Mouse (Mus musculus) ES-CJ7 (cell line): ENCODE results near the gene Egfl7.
A peak's percentile ranks its signal among the peaks of the same experiment; 100 is the strongest.

Source experiments
- DNase-seq: peaks from one replicate; pipeline ENCODE4 v3.0.0; 2011; ENCODE audit warnings: low read depth, low spot score

Egfl7 gene

DNA sequence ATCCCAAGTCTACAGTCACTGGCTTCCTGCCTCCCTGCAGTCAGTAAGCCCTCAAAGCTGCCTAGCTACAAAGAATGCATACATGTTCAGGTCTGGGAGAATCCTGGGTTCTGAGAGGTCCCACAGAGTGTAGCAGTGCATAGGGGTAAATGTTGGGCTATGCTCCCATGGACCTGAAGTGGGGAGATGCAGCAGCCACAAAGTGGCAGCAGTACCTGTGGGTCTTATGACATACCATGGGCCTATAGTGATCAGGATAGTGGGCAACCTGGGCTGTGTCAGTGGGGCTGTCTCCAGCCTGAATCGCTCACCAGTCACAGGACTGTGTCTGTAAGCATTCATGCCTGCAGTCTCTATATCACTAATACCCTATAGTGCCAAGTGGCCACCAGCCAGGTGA lies at the start of gene Egfl7:
Gene Egfl7, plus strand, starts transcription at position 301 of the 400 bp plus-strand sequence.
- DNase-seq, result no peak

GRCm38 (mm10) chr2:26531829-26532228 lies 48.0 kb upstream of the Egfl7 start:
- no peak for DNase-seq

GRCm38 (mm10) chr2:26533249-26533648 lies 46.6 kb upstream of the Egfl7 start:
- DNase-seq, result no peak

- no peak for DNase-seq
Observed at GRCm38 (mm10) chr2:26534161-26534560, 45.7 kb upstream of the Egfl7 start.

GRCm38 (mm10) chr2:26534616-26535015 lies 45.2 kb upstream of the Egfl7 start:
- DNase-seq, result no peak

- DNase-seq, result no peak
Observed at GRCm38 (mm10) chr2:26535517-26536045, 44.2 kb upstream of the Egfl7 start.

- no peak for DNase-seq
Observed at GRCm38 (mm10) chr2:26539516-26539915, 40.3 kb upstream of the Egfl7 start.

- no peak for DNase-seq
Observed at GRCm38 (mm10) chr2:26540721-26541120, 39.1 kb upstream of the Egfl7 start.

- DNase-seq, result peak; percentile 30
Observed at GRCm38 (mm10) chr2:26541258-26541910, 38.4 kb upstream of the Egfl7 start.

DNA sequence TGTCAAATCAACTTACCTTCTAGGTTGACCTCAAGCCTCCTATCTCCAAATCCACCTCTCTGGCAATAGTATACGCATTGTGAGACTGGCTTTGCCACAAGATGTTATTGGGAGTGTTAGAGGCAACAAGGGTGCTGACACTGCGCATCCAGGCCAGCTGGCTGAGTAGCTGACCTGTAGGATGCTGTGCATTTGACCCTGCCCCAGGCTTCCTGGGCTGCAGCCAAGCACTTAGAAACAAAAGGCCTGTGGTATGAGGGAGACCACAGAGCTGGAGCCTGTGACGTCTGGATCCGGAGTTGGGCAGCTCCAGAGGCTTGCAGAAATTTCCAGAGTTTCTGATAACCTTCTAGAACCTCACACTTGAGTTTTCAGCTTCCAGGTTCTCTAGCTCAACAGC lies 36.7 kb upstream of the Egfl7 start:
- DNase-seq, result no peak

DNA sequence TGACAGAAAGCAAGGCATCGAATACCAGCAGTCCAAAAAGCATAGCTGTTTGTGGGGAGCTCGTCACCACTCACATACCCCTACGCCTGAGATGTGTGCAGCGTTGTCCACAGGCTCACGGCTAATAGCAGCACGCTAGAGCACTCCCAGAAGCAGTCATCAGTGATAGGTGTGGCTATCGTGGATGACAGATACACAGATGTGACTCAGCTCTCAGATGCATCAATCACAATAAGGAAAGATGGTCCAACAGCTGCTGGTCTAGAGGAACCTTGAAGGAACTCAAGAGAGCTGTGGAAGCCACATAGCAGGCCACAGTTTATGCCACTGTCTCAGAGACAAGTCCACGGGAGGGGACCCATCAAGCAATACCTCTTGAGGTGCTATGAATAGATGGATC lies 36.0 kb upstream of the Egfl7 start:
- no peak for DNase-seq

DNA sequence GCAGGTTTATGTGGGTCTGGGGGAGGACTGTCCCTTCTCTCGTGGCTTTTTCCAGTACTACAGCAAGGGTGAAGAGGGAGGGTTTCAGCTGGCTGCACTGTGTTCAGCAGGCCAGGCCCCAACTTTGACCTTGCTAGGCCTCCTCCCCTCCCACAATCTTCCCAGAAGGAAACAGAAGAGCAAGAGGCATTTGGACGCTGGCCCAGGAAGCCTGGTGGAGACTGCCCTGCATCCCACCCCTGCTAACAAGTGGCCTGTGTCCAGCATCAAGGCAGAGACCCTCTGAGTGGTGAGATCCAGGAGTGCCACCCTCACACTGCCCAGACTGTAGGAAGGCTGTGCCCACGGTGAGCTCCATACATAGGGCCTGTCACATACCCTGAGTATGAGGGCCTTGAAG lies 35.5 kb upstream of the Egfl7 start:
- no peak for DNase-seq

GRCm38 (mm10) chr2:26547481-26547880 lies 32.3 kb upstream of the Egfl7 start:
- no peak for DNase-seq

DNA sequence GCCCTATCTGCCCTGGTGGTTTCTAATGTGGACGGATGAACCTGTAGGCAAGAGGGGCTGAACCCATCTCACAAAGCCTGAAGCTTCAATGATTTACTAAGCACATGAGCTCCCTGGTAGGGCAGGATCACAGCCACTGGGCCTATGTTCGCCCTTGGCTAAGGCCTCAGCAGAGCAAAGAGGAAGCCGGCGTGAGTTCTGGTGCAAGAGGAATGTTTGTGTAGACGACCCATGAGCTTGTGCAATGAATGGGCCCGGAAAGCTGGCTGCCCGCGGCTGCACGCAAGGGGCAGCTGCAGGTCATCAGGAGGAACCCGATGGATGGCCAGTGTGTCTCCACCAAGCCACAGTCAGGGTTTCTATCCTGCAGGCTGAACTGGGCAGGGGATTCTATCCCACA lies 30.0 kb upstream of the Egfl7 start:
- no peak for DNase-seq

DNA sequence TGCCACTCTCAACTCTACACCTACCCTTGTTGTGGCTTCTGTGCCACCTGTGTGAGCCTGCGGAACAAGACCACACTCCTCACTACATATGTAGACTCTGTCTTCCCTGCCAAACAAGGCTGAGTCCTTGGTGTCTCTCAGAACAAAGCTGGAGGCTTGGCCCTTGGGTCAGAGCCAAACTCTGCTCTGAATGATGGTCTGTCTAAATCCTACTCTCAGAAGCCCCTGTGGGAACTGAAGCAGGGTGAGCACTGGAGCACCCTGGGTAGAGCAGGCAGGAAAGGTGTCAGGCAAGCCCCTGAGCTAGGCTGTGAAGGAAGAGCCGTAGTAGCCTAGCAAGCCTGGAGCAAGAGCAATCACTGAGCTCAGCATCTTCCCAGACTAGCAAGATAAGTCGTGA lies 29.6 kb upstream of the Egfl7 start:
- DNase-seq, result no peak

- DNase-seq, result no peak
Observed at GRCm38 (mm10) chr2:26550777-26551176, 29.0 kb upstream of the Egfl7 start.

- DNase-seq, result no peak
Observed at GRCm38 (mm10) chr2:26551446-26551845, 28.4 kb upstream of the Egfl7 start.

- no peak for DNase-seq
Observed at GRCm38 (mm10) chr2:26552066-26552465, 27.7 kb upstream of the Egfl7 start.

DNA sequence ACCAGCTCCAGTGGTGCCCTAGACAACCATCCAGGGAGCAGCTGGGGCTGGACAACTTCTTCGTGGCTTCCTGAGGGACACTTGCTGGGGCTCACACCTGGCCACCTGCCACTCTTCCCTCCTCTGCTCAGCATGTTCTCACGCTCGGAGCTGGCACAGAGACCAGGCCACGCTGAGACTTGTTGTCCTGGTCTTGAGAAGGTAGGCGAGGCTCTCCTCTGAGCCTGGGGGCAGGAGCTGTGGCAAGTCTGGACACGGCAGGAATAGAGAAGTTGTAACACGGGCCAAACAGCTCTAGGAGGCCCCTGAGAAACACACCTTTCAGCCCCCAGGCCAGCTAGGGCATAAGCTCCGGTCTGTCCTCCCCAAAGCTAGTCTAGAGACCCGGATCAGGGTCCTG lies 25.9 kb upstream of the Egfl7 start:
- DNase-seq, result no peak

- no peak for DNase-seq
Observed at GRCm38 (mm10) chr2:26555076-26555475, 24.7 kb upstream of the Egfl7 start.

GRCm38 (mm10) chr2:26556535-26556993 lies 23.2 kb upstream of the Egfl7 start:
- DNase-seq, result no peak

GRCm38 (mm10) chr2:26560506-26560905 lies 19.3 kb upstream of the Egfl7 start:
- no peak for DNase-seq

- DNase-seq, result peak; percentile 82
Observed at GRCm38 (mm10) chr2:26561351-26562016, 18.3 kb upstream of the Egfl7 start.
